Mouse (Mus musculus) activated CD4-positive, CD25-positive, alpha-beta regulatory T cell, adult 4 months (primary cell): ENCODE data around the gene Fbxl3. TPM values are rescaled to one million over a fixed set of nuclear protein-coding genes. Genes with fewer than 3 reads are reported as not detected.

Experiments used
- ATAC-seq: one replicate; pipeline ENCODE4 v1.8.0; 2017
- polyA plus RNA-seq, 2 experiments: library from polyadenylated mRNA; unstranded; fragments of 100-300 nt; shearing (Covaris generic); gene quantifications; one replicate each; pipeline ENCODE4 v1.2.1; 2017

Fbxl3 gene
- 10 to 100 TPM; 26.5 to 31.1 TPM for polyA plus RNA-seq

GRCm38 (mm10) chr14:103099238-103099933 lies at the start of gene Fbxl3:
TSS of gene Fbxl3 (minus strand) at chr14:103099566.
- ATAC-seq, result peak; percentile 86

- peak; percentile 74 for ATAC-seq
Observed at GRCm38 (mm10) chr14:103131991-103132390, 32.6 kb upstream of the Fbxl3 start.

GRCm38 (mm10) chr14:103125756-103126155 lies 26.4 kb upstream of the Fbxl3 start:
- no peak for ATAC-seq

- peak; percentile 32 for ATAC-seq
Observed at GRCm38 (mm10) chr14:103114994-103115670, 15.8 kb upstream of the Fbxl3 start.

- ATAC-seq, result no peak
Observed at GRCm38 (mm10) chr14:103112606-103113363, 13.4 kb upstream of the Fbxl3 start.

GRCm38 (mm10) chr14:103109971-103110370 lies 10.6 kb upstream of the Fbxl3 start:
- no peak for ATAC-seq

- no peak for ATAC-seq
Observed at GRCm38 (mm10) chr14:103106301-103106700, 6.9 kb upstream of the Fbxl3 start.

- no peak for ATAC-seq
Observed at GRCm38 (mm10) chr14:103102731-103103335, 3.5 kb upstream of the Fbxl3 start.

- ATAC-seq, result no peak
Observed at GRCm38 (mm10) chr14:103102246-103102645, 2.9 kb upstream of the Fbxl3 start.

GRCm38 (mm10) chr14:103101171-103101570 lies 1.8 kb upstream of the Fbxl3 start:
- no peak for ATAC-seq

GRCm38 (mm10) chr14:103100296-103100695 lies 930 bp upstream of the Fbxl3 start:
- no peak for ATAC-seq

GRCm38 (mm10) chr14:103098587-103099235 lies 655 bp downstream of the Fbxl3 start:
- ATAC-seq, result peak; percentile 52

GRCm38 (mm10) chr14:103098213-103098586 lies 1.2 kb downstream of the Fbxl3 start:
- ATAC-seq, result no peak

GRCm38 (mm10) chr14:103096621-103097020 lies 2.7 kb downstream of the Fbxl3 start:
- ATAC-seq, result no peak

GRCm38 (mm10) chr14:103095826-103096225 lies 3.5 kb downstream of the Fbxl3 start:
- no peak for ATAC-seq

GRCm38 (mm10) chr14:103095036-103095435 lies 4.3 kb downstream of the Fbxl3 start:
- ATAC-seq, result no peak

GRCm38 (mm10) chr14:103093670-103094069 lies 5.7 kb downstream of the Fbxl3 start:
- ATAC-seq, result peak; percentile 25

GRCm38 (mm10) chr14:103093236-103093635 lies 6.1 kb downstream of the Fbxl3 start:
- ATAC-seq, result no peak

- ATAC-seq, result peak; percentile 33
Observed at GRCm38 (mm10) chr14:103088624-103089023, 10.7 kb downstream of the Fbxl3 start.

GRCm38 (mm10) chr14:103087846-103088245 lies 11.5 kb downstream of the Fbxl3 start:
- ATAC-seq, result no peak

GRCm38 (mm10) chr14:103086671-103087324 lies 12.6 kb downstream of the Fbxl3 start:
- no peak for ATAC-seq
